Mouse (Mus musculus) limb, embryonic 11.5 days (tissue): ENCODE measurements around the gene Spon1. TPM values are rescaled to one million over a fixed set of nuclear protein-coding genes. Genes with fewer than 3 reads are reported as not detected.

ENCODE experiments used
- ATAC-seq: fragments of 200-750 bp; cut with Nextera tagmentation; 2 replicates; pipeline ENCODE4 v1.8.0; 2017; ENCODE audit warnings: low read depth; ENCODE audit not compliant: insufficient number of reproducible peaks, low FRiP score, low TSS enrichment
- DNase-seq: peaks from one replicate; pipeline ENCODE4 v3.0.0-alpha.2; 2015; ENCODE audit warnings: low spot score
- H3K27ac ChIP-seq: fragments of 300-500 bp; sonication (generic); replicated peaks from 2 replicates; pipeline ENCODE4 v1.5.1; 2014; ENCODE audit warnings: low read depth, mild to moderate bottlenecking, low read length
- H3K27me3 ChIP-seq: fragments of 300-500 bp; sonication (generic); 2 replicates; pipeline ENCODE4 v1.6.1; 2014; ENCODE audit warnings: mild to moderate bottlenecking, low read length, mixed read lengths; ENCODE audit not compliant: control insufficient read depth, insufficient read depth
- H3K36me3 ChIP-seq: fragments of 300-500 bp; sonication (generic); 2 replicates; pipeline ENCODE4 v1.6.1; 2014; ENCODE audit warnings: mild to moderate bottlenecking, low read length, moderate library complexity, mixed read lengths; ENCODE audit not compliant: control insufficient read depth, insufficient read depth
- H3K4me1 ChIP-seq: fragments of 300-500 bp; sonication (generic); 2 replicates; pipeline ENCODE4 v1.6.1; 2014; ENCODE audit warnings: low read length, mixed read lengths; ENCODE audit not compliant: control insufficient read depth, insufficient read depth
- H3K4me2 ChIP-seq: fragments of 300-500 bp; sonication (generic); 2 replicates; pipeline ENCODE4 v1.6.1; 2014; ENCODE audit warnings: low read depth, mild to moderate bottlenecking, moderate library complexity; ENCODE audit not compliant: severe bottlenecking
- H3K4me3 ChIP-seq: fragments of 300-500 bp; sonication (generic); 2 replicates; pipeline ENCODE4 v1.5.1; 2014; ENCODE audit warnings: low read depth, low read length
- H3K9ac ChIP-seq: fragments of 300-500 bp; sonication (generic); 2 replicates; pipeline ENCODE4 v1.6.1; 2014; ENCODE audit warnings: mild to moderate bottlenecking, low read length
- H3K9me3 ChIP-seq: fragments of 300-500 bp; sonication (generic); 2 replicates; pipeline ENCODE4 v1.6.1; 2016; ENCODE audit warnings: low read length; ENCODE audit not compliant: control insufficient read depth
- WGBS: fragments of 180-500 bp; shearing (Covaris S2); extraction: QIAGEN DNeasy Blood & Tissue Kit; methylation state at CpG from one replicate; pipeline ENCODE4 v1.1.7; 2014; 5-methylcytosine and 5-hydroxymethylcytosine counted together
- polyA plus RNA-seq: library from polyadenylated mRNA; unstranded; fragments of >200 nt; fragmentation: Nextera tagmentation; extraction: Ambion mirVana; gene quantifications from 2 replicates; pipeline ENCODE4 v1.2.1, GENCODE M21; 2014

Spon1 gene
- polyA plus RNA-seq, 1 experiment from 2014 or later: 3.8 TPM

GRCm38 (mm10) chr7:114083088-114083487 lies 317.3 kb downstream of the Spon1 start:
- H3K4me1 ChIP-seq: no peaks in the 10 kb centered on the region; the same call in 1 of the 2 replicates
- DNase-seq: no peak
- ATAC-seq: no peak
- H3K27ac ChIP-seq: no peak overlapping the region
- H3K27me3 ChIP-seq: no peaks in the 10 kb centered on the region
- no peak overlapping the region for H3K4me2 ChIP-seq
- no peak overlapping the region for H3K4me3 ChIP-seq
- H3K9ac ChIP-seq: no peak overlapping the region
- H3K9me3 ChIP-seq: no peaks in the 10 kb centered on the region
- no peaks in the 10 kb centered on the region for H3K36me3 ChIP-seq
- 100% methylated on average over 2 of the region's 2 CpGs for WGBS

- ATAC-seq (no peak), DNase-seq (no peak)
- H3K36me3 ChIP-seq: no peaks in the 10 kb centered on the region
- no peak overlapping the region for H3K4me2 ChIP-seq
- H3K27ac ChIP-seq: no peak overlapping the region
- 75% methylated on average over 3 of the region's 3 CpGs for WGBS
- H3K9me3 ChIP-seq: no peaks in the 10 kb centered on the region
- H3K9ac ChIP-seq: no peak overlapping the region
- no peaks in the 10 kb centered on the region for H3K27me3 ChIP-seq
- no peak overlapping the region for H3K4me3 ChIP-seq
- H3K4me1 ChIP-seq: no peaks in the 10 kb centered on the region; the same call in 1 of the 2 replicates
These were observed 318.0 kb downstream of the Spon1 start for GRCm38 (mm10) chr7:114083760-114084159.

- Histone ChIP-seq H3K4me1 (peaks cover 3% of the 10 kb centered on the region), H3K27me3 (no peaks in the 10 kb centered on the region), H3K27ac (no peak overlapping the region), H3K36me3 (no peaks in the 10 kb centered on the region), H3K4me3 (no peak overlapping the region), H3K4me2 (no peak overlapping the region), H3K9ac (no peak overlapping the region), H3K9me3 (no peaks in the 10 kb centered on the region)
- ATAC-seq: no peak
- DNase-seq: no peak
- WGBS: 72% methylated on average over 6 of the region's 6 CpGs
These were observed 320.4 kb downstream of the Spon1 start for GRCm38 (mm10) chr7:114086021-114086710.

GRCm38 (mm10) chr7:114087341-114087740 lies 321.5 kb downstream of the Spon1 start:
- ATAC-seq (no peak), DNase-seq (no peak)
- Histone ChIP-seq H3K4me3 (no peak overlapping the region), H3K27me3 (no peaks in the 10 kb centered on the region), H3K9me3 (no peaks in the 10 kb centered on the region), H3K27ac (no peak overlapping the region), H3K36me3 (no peaks in the 10 kb centered on the region), H3K9ac (no peak overlapping the region), H3K4me2 (no peak overlapping the region), H3K4me1 (peaks cover 3% of the 10 kb centered on the region)
- 49% methylated on average over 6 of the region's 6 CpGs for WGBS

GRCm38 (mm10) chr7:114087986-114088385 lies 322.2 kb downstream of the Spon1 start:
- Histone ChIP-seq H3K27ac (no peak overlapping the region), H3K9me3 (no peaks in the 10 kb centered on the region), H3K4me1 (peaks cover 3% of the 10 kb centered on the region), H3K36me3 (no peaks in the 10 kb centered on the region), H3K4me2 (no peak overlapping the region), H3K4me3 (no peak overlapping the region), H3K27me3 (no peaks in the 10 kb centered on the region), H3K9ac (no peak overlapping the region)
- ATAC-seq (no peak), DNase-seq (no peak)
- WGBS: 9% methylated on average over 11 of the region's 11 CpGs

- no peak overlapping the region for H3K4me3 ChIP-seq
- H3K27ac ChIP-seq: no peak overlapping the region
- 58% methylated on average over 5 of the region's 5 CpGs for WGBS
- no peak overlapping the region for H3K4me2 ChIP-seq
- DNase-seq (no peak), ATAC-seq (no peak)
- H3K36me3 ChIP-seq: no peaks in the 10 kb centered on the region
- H3K4me1 ChIP-seq: peaks cover 3% of the 10 kb centered on the region
- H3K27me3 ChIP-seq: no peaks in the 10 kb centered on the region
- H3K9me3 ChIP-seq: no peaks in the 10 kb centered on the region
- H3K9ac ChIP-seq: no peak overlapping the region
These were observed 323.1 kb downstream of the Spon1 start for GRCm38 (mm10) chr7:114088918-114089317.

GRCm38 (mm10) chr7:114090231-114090630 lies 324.4 kb downstream of the Spon1 start:
- ATAC-seq (no peak), DNase-seq (no peak)
- Histone ChIP-seq H3K4me1 (peaks cover 3% of the 10 kb centered on the region), H3K4me3 (no peak overlapping the region), H3K9ac (no peak overlapping the region), H3K27me3 (no peaks in the 10 kb centered on the region), H3K4me2 (no peak overlapping the region), H3K9me3 (no peaks in the 10 kb centered on the region), H3K27ac (no peak overlapping the region), H3K36me3 (no peaks in the 10 kb centered on the region)
- 82% methylated on average over 3 of the region's 3 CpGs for WGBS

- WGBS: 62% methylated on average over 10 of the region's 10 CpGs
- ATAC-seq (no peak), DNase-seq (no peak)
- no peak overlapping the region for H3K9ac ChIP-seq
- no peaks in the 10 kb centered on the region for H3K36me3 ChIP-seq
- H3K9me3 ChIP-seq: no peaks in the 10 kb centered on the region
- H3K4me2 ChIP-seq: no peak overlapping the region
- peaks cover 3% of the 10 kb centered on the region for H3K4me1 ChIP-seq
- no peak overlapping the region for H3K4me3 ChIP-seq
- no peak overlapping the region for H3K27ac ChIP-seq
- no peaks in the 10 kb centered on the region for H3K27me3 ChIP-seq
These were observed 325.2 kb downstream of the Spon1 start for GRCm38 (mm10) chr7:114090892-114091545.
